Mouse (Mus musculus) regulatory T cell (primary cell): ENCODE data around the gene Gm906.
"Not testable (repeated sequence)": the region's sequence is repeated elsewhere in the genome, so short reads cannot be mapped to it uniquely, and the experiment has no call there.

Experiments used
- in situ Hi-C: fragments of 300-600 bp; cut with MboI, MseI; formaldehyde crosslinking; loops from one replicate; pipeline ENCODE4 v1.15.1; 2025; ENCODE audit warnings: high pct_unique_total_duplicates

Gene Gm906

DNA sequence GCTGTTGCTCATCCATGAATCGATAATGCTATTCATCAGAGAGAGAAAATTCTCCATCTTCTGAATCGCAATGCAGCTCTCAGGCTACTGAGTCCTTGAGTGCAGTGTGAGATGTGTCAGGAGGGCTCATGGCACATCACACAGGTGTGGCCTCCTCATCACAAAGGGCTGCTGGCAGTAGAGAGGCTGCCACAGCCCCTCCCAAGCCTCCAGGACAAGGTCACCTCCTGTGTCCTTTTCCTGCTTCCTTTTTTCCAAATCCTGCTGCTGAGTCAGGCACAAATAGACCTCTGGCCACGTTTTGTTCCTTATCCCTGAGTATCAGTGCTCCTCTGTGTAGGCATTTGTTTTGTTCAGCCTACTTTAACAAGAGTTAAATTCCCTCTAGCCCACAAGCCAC lies at the start of gene Gm906:
TSS of gene Gm906 (minus strand) at position 101 of the 400 bp plus-strand sequence.
- in situ Hi-C loops, result not testable (repeated sequence)

DNA sequence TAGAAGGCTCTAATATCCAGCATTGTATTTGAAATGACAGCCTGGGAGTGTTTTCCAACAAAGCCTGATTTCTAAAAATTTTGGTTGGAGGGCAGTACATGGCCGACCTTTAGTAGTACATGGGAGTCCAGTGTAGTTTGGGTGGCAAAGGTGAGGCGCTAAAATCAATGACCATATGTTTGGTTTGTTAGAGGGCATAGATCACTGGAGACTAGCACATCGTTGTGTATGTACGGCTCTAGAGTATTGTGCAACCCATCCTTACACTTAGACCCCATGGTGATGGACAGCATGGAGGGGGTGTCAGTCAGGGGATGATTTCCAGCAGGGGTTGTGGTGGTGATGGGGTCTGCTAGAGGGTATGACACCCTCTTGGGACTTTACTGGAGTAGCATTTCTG lies 33.2 kb upstream of the Gm906 start:
- in situ Hi-C loops, result loop anchor here (5.0 kb wide), 1 partner anchor 299 kb away; no protein-coding TSS in a partner anchor

- in situ Hi-C loops, result loop anchor here (25.0 kb wide), 1 partner anchor 476 kb away; no protein-coding TSS in a partner anchor
Observed at GRCm38 (mm10) chr13:50236487-50236886, 13.6 kb downstream of the Gm906 start.

- in situ Hi-C loops, result not testable (repeated sequence)
Observed at GRCm38 (mm10) chr13:50211842-50212241, 38.3 kb downstream of the Gm906 start.

DNA sequence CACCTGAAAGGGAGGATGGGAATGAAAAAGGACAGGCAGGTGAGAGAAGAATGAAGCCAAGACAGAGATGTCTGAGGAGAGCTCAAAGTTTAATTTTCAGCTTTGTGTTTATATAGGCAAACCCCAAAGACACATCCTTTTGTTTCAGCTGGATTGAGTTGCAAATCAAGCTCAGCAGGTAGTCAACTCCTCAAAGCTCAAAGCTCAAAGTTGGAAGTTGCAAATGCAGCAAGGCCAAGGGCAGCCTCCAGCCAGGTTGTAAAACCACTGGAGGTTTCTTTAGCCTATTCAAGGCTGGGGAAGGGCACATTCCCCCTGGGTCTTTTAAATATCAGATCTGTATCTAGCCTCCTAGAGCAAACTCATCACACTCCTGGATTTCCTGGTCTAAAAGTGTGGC lies 39.9 kb downstream of the Gm906 start:
- in situ Hi-C loops, result not testable (repeated sequence)

GRCm38 (mm10) chr13:50209651-50210050 lies 40.5 kb downstream of the Gm906 start:
- in situ Hi-C loops, result not testable (repeated sequence)

DNA sequence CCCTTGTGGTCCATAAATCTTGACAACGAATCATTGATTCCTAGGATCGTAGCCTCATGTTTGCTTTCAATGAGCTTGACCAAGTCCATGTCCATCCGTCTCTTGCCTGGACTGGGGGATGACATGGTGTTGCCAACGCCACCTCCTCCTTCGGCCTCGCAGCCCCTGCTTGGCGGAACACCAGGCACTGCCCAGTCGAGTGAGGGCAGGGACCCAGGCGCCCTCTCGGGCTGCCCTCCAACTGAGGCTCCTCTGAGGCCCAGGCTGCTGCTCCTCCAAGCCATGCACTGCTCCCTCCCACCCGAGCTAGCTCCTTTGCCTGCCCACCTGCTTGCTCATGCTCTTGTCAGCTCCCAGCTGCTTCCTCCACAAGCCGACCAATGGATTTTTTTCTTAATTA lies 42.1 kb downstream of the Gm906 start:
- in situ Hi-C loops, result no loop called here

DNA sequence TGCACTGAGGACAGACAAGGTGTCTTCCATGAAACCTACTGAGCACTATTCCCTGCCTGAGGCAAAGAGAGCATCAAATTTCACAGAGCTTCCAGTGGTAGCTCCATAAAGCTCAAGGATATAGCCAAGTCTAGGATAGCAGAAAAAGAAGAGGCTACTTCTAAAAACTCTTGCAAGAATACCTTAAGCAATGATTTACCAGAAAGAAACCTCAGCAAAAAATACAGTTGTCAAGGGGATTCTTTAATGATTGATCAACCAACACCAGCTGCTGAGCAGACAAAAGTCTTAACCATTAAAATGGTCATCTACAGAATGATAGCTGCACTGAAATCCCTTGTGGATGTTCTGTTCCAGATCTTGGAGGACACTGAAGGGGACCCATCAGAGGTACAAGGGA lies 53.3 kb downstream of the Gm906 start:
- in situ Hi-C loops, result not testable (repeated sequence)
